Mouse (Mus musculus) testis, adult 2 months (tissue): ENCODE results near the gene Zfyve28.

Source experiments
- CTCF ChIP-seq: fragments of 200-500 bp; IDR thresholded peaks from 2 replicates; pipeline ENCODE4 v1.5.1; 2012; ENCODE audit warnings: low read depth, mild to moderate bottlenecking, inconsistent platforms, low read length, moderate library complexity; ENCODE audit not compliant: control insufficient read depth, insufficient read depth, insufficient replicate concordance
- POLR2A ChIP-seq: fragments of 200-500 bp; IDR thresholded peaks from 2 replicates; pipeline ENCODE4 v1.6.1; 2012; ENCODE audit warnings: low read depth, mild to moderate bottlenecking, inconsistent platforms, low read length, moderate library complexity; ENCODE audit not compliant: control insufficient read depth

GRCm38 (mm10) chr5:34177091-34177490 is 111.2 kb downstream of the Zfyve28 start:
- TF ChIP-seq POLR2A, result no peak
- no peak for TF ChIP-seq CTCF
